Mouse (Mus musculus): ENCODE measurements around the gene Ropn1l.

GRCm38 (mm10) chr15:31466295-31466694 lies 12.8 kb upstream of the Ropn1l start:
- TF ChIP-seq CTCF (IDR thresholded peaks at IDR 0.05; ENCODE audit: low read depth, low read length) (no peak), GATA2 (IDR thresholded peaks at IDR 0.05; ENCODE audit: borderline replicate concordance, low read depth, low read length) (no peak), TAL1 (conservative IDR thresholded peaks at IDR 0.05; ENCODE audit: low read depth, low read length) (no peak), POLR2AphosphoS5 (IDR thresholded peaks at IDR 0.05; ENCODE audit: insufficient replicate concordance, low read depth, low read length) (no peak)

Measured in G1E (cell line).